Mouse (Mus musculus) MEL (cell line): ENCODE measurements around the gene Snorc. TPM values are rescaled to one million over a fixed set of nuclear protein-coding genes. Genes with fewer than 3 reads are reported as not detected.

Experiments
- DNase-seq: peaks from one replicate; pipeline ENCODE4 v3.0.0; 2011; ENCODE audit warnings: low read depth, low spot score
- H3K27ac ChIP-seq: 2 replicates; pipeline ENCODE4 v1.5.1; 2012; ENCODE audit warnings: low read depth, mild to moderate bottlenecking, control low read depth, low read length, moderate library complexity; ENCODE audit not compliant: control insufficient read depth
- H3K27me3 ChIP-seq, 2 experiments: fragments of 150-350 bp in 1 of 2; sonication (generic) in 1 of 2; 2 replicates each; pipeline ENCODE4 v1.6.1; 2012; ENCODE audit warnings: low read length in 2 of 2, mild to moderate bottlenecking in 2 of 2, improper control_type of control experiment in 1 of 2, moderate library complexity in 1 of 2; ENCODE audit not compliant: insufficient read depth in 2 of 2, control insufficient read depth in 1 of 2
- H3K36me3 ChIP-seq, 2 experiments: 2 replicates each; pipeline ENCODE4 v1.6.1; 2012 to 2014; ENCODE audit warnings: low read length in 2 of 2, improper control_type of control experiment in 1 of 2, inconsistent platforms in 1 of 2, mild to moderate bottlenecking in 1 of 2; ENCODE audit not compliant: insufficient read depth in 2 of 2, control insufficient read depth in 1 of 2
- H3K4me1 ChIP-seq, 2 experiments: fragments of 150-350 bp in 1 of 2; sonication (generic) in 1 of 2; 2 replicates each; pipeline ENCODE4 v1.6.1; 2012; ENCODE audit warnings: low read length in 2 of 2, improper control_type of control experiment in 1 of 2, mild to moderate bottlenecking in 1 of 2; ENCODE audit not compliant: insufficient read depth in 2 of 2, control insufficient read depth in 1 of 2
- H3K4me3 ChIP-seq, 2 experiments: fragments of 150-350 bp in 1 of 2; sonication (generic) in 1 of 2; 2 replicates each; pipeline ENCODE4 v1.5.1; 2012; ENCODE audit warnings: low read depth in 2 of 2, low read length in 2 of 2, mild to moderate bottlenecking in 2 of 2, moderate library complexity in 2 of 2, control low read depth in 1 of 2, improper control_type of control experiment in 1 of 2; ENCODE audit not compliant: control insufficient read depth in 1 of 2, insufficient read depth in 1 of 2
- H3K79me2 ChIP-seq: 2 replicates; pipeline ENCODE4 v1.6.1; 2012; ENCODE audit warnings: mild to moderate bottlenecking, low read length, moderate library complexity; ENCODE audit not compliant: control insufficient read depth, poor library complexity, insufficient read depth
- H3K9ac ChIP-seq: 2 replicates; pipeline ENCODE4 v1.6.1; 2012; ENCODE audit warnings: low read depth, mild to moderate bottlenecking, control low read depth, low read length, moderate library complexity; ENCODE audit not compliant: control insufficient read depth, poor library complexity, severe bottlenecking
- H3K9me3 ChIP-seq: fragments of 150-350 bp; sonication (generic); replicated peaks from 2 replicates; pipeline ENCODE4 v1.6.1; 2012; ENCODE audit warnings: mild to moderate bottlenecking, low read length, improper control_type of control experiment, moderate library complexity; ENCODE audit not compliant: insufficient read depth
- BHLHE40 ChIP-seq: IDR thresholded peaks from 2 replicates; pipeline ENCODE4 v1.6.1; 2012; ENCODE audit warnings: low read depth, mild to moderate bottlenecking, inconsistent platforms, low read length, improper control_type of control experiment, borderline replicate concordance
- CHD1 ChIP-seq: IDR thresholded peaks from 2 replicates; pipeline ENCODE4 v1.6.1; 2012; ENCODE audit warnings: low read depth, mild to moderate bottlenecking, inconsistent platforms, low read length, improper control_type of control experiment
- CTCF ChIP-seq, 3 experiments: IDR thresholded peaks in 2 of 3; conservative IDR thresholded peaks in 1 of 3; 2 replicates each; pipeline ENCODE4 v1.5.1; 2011 to 2012; ENCODE audit warnings: low read length in 3 of 3, low read depth in 2 of 3, mild to moderate bottlenecking in 2 of 3, improper control_type of control experiment in 1 of 3, inconsistent platforms in 1 of 3, mixed read lengths in 1 of 3, moderate library complexity in 1 of 3; ENCODE audit not compliant: control insufficient read depth in 1 of 3, insufficient read depth in 1 of 3, poor library complexity in 1 of 3, severe bottlenecking in 1 of 3
- E2F4 ChIP-seq: IDR thresholded peaks from 2 replicates; pipeline ENCODE4 v1.6.1; 2011; ENCODE audit warnings: low read depth, low read length, improper control_type of control experiment, borderline replicate concordance
- ELF1 ChIP-seq: IDR thresholded peaks from 2 replicates; pipeline ENCODE4 v1.6.1; 2014; ENCODE audit warnings: low read depth, mild to moderate bottlenecking, inconsistent platforms, low read length, improper control_type of control experiment, moderate library complexity
- EP300 ChIP-seq, 2 experiments: IDR thresholded peaks; 2 replicates each; pipeline ENCODE4 v1.6.1; 2011; ENCODE audit warnings: improper control_type of control experiment in 2 of 2, low read length in 2 of 2, low read depth in 1 of 2, mild to moderate bottlenecking in 1 of 2
- ETS1 ChIP-seq: IDR thresholded peaks from 2 replicates; pipeline ENCODE4 v1.6.1; 2012; ENCODE audit warnings: low read depth, mild to moderate bottlenecking, inconsistent platforms, low read length, improper control_type of control experiment, moderate library complexity
- GABPA ChIP-seq: IDR thresholded peaks from 2 replicates; pipeline ENCODE4 v1.6.1; 2012; ENCODE audit warnings: low read depth, mild to moderate bottlenecking, inconsistent platforms, low read length, improper control_type of control experiment, moderate library complexity
- HCFC1 ChIP-seq: IDR thresholded peaks from 2 replicates; pipeline ENCODE4 v1.6.1; 2012; ENCODE audit warnings: low read depth, mild to moderate bottlenecking, inconsistent platforms, low read length, improper control_type of control experiment, moderate library complexity
- JUND ChIP-seq: IDR thresholded peaks from 2 replicates; pipeline ENCODE4 v1.6.1; 2011; ENCODE audit warnings: low read depth, mild to moderate bottlenecking, improper control_type of control experiment, low read length
- MXI1 ChIP-seq: IDR thresholded peaks from 2 replicates; pipeline ENCODE4 v1.6.1; 2011; ENCODE audit warnings: mild to moderate bottlenecking, low read depth, low read length, improper control_type of control experiment
- MYB ChIP-seq: IDR thresholded peaks from 2 replicates; pipeline ENCODE4 v1.6.1; 2011; ENCODE audit warnings: mild to moderate bottlenecking, low read depth, low read length, improper control_type of control experiment
- POLR2A ChIP-seq, 2 experiments: IDR thresholded peaks; 2 replicates each; pipeline ENCODE4 v1.6.1; 2011 to 2012; ENCODE audit warnings: low read length in 2 of 2, mild to moderate bottlenecking in 2 of 2, control low read depth in 1 of 2, improper control_type of control experiment in 1 of 2, low read depth in 1 of 2, moderate library complexity in 1 of 2; ENCODE audit not compliant: control insufficient read depth in 1 of 2, insufficient read depth in 1 of 2, poor library complexity in 1 of 2
- POLR2AphosphoS5 ChIP-seq: IDR thresholded peaks from 2 replicates; pipeline ENCODE4 v1.6.1; 2012; ENCODE audit warnings: low read depth, borderline replicate concordance, mild to moderate bottlenecking, inconsistent platforms, low read length, moderate library complexity, mixed read lengths
- RAD21 ChIP-seq: IDR thresholded peaks from 2 replicates; pipeline ENCODE4 v1.6.1; 2011; ENCODE audit warnings: mild to moderate bottlenecking, low read depth, low read length, improper control_type of control experiment
- SIN3A ChIP-seq: IDR thresholded peaks from 2 replicates; pipeline ENCODE4 v1.6.1; 2012; ENCODE audit warnings: low read length, improper control_type of control experiment, inconsistent platforms
- TAL1 ChIP-seq: IDR thresholded peaks from 2 replicates; pipeline ENCODE4 v1.6.1; 2012; ENCODE audit warnings: mild to moderate bottlenecking, inconsistent platforms, low read length, moderate library complexity, mixed read lengths
- USF2 ChIP-seq, 2 experiments: IDR thresholded peaks; 2 replicates each; pipeline ENCODE4 v1.6.1; 2011 to 2012; ENCODE audit warnings: improper control_type of control experiment in 2 of 2, low read length in 2 of 2, borderline replicate concordance in 1 of 2, inconsistent platforms in 1 of 2, low read depth in 1 of 2, mild to moderate bottlenecking in 1 of 2; ENCODE audit not compliant: insufficient read depth in 1 of 2
- ZMIZ1 ChIP-seq: IDR thresholded peaks from 2 replicates; pipeline ENCODE4 v1.6.1; 2012; ENCODE audit warnings: low read depth, mild to moderate bottlenecking, inconsistent platforms, low read length, improper control_type of control experiment, moderate library complexity
- ZNF384 ChIP-seq: IDR thresholded peaks from 2 replicates; pipeline ENCODE4 v1.6.1; 2012; ENCODE audit warnings: low read depth, mild to moderate bottlenecking, inconsistent platforms, low read length, improper control_type of control experiment
- polyA plus RNA-seq, 2 experiments: library from polyadenylated mRNA; stranded (reverse) in 1 of 2; unstranded in 1 of 2; fragments of >175 nt in 1 of 2; fragments of >200 nt in 1 of 2; gene quantifications; 2 replicates each; pipeline versions ENCODE4 v1.2.1 to v1.2.4; 2012; ENCODE audit warnings: low replicate concordance in 2 of 2, low read depth in 1 of 2; ENCODE audit not compliant: insufficient read length in 2 of 2, insufficient read depth in 1 of 2, missing spikeins in 1 of 2
- total RNA-seq: library from RNA; depleted of rRNA; stranded (reverse); fragments of 300-350 nt; gene quantifications from 2 replicates; pipeline ENCODE4 v1.2.3, GENCODE M21; 2012

The Snorc gene
- total and polyA plus RNA-seq, 3 experiments = not detected

DNA sequence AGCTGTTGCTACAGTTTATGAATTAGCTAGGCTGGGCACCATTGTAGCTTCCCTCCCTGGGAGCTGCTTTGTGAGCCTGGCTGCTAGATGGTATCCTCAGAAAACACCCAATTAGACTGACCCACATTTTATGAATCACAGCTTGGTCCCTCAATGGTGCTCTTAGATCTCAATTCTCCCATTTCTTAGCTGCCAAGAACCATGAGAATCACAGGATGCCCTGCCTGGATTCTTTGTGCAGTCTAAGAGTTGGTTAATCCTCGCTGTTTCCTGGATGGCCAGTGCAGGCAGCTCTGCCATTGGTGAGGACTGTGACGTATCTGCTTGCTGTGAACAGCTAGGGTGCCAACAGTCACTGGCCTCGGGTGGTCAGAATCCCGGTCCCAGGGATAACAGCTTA is 23.5 kb downstream of the Snorc start:
- Histone ChIP-seq H3K4me3 (no peak overlapping the region), H3K27me3 (peaks cover 8 to 9% of the 10 kb centered on the region in 2 experiments), H3K9me3 (no peaks in the 10 kb centered on the region), H3K9ac (no peak overlapping the region), H3K4me1 (no peaks in the 10 kb centered on the region), H3K36me3 (no peaks in the 10 kb centered on the region), H3K79me2 (no peaks in the 10 kb centered on the region), H3K27ac (no peak overlapping the region)
- no peak for DNase-seq
- TF ChIP-seq EP300 (IDR thresholded peaks at IDR 0.05; ENCODE audit: low read depth in 1 of 2, low read length in 2 of 2) (no peak), RAD21 (no peak), JUND (no peak), E2F4 (no peak), USF2 (IDR thresholded peaks at IDR 0.05; ENCODE audit: borderline replicate concordance in 1 of 2, insufficient read depth in 1 of 2, low read depth in 1 of 2, low read length in 2 of 2) (no peak), POLR2AphosphoS5 (no peak), ETS1 (no peak), ZNF384 (no peak), SIN3A (no peak), BHLHE40 (no peak)
- TF ChIP-seq, all 39 proteins: peak for 0

DNA sequence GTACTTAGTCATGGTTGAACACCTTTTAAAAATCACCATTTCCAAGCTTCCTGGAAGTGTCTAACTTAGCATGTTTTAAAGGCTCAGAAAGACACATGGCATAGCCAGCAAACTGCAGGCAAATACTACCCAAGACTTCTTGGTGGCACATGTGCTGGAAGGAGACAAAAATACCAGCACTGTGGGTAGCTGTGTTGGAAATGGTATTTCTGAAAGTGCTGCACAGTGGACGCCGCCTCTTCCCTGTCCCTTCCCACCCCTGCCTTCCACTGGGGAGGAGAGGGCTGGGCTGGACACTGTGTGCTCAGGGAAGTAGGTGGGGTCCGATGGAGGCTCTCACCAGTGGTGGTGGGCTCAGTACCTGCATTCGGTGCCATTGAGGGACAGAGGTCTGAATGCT is 35.5 kb downstream of the Snorc start:
- H3K4me3 ChIP-seq = no peak overlapping the region
- no peak overlapping the region for H3K27ac ChIP-seq
- H3K36me3 ChIP-seq = no peaks in the 10 kb centered on the region
- peaks cover 3% of the 10 kb centered on the region in 2 experiments; a peak in 1 of 4 replicates for H3K27me3 ChIP-seq
- no peaks in the 10 kb centered on the region for H3K9me3 ChIP-seq
- H3K4me1 ChIP-seq = no peaks in the 10 kb centered on the region
- TF ChIP-seq CHD1 = no peak
- TF ChIP-seq MXI1 = no peak
- TF ChIP-seq BHLHE40 = no peak
- no peak for TF ChIP-seq POLR2A (IDR thresholded peaks at IDR 0.05; ENCODE audit: control insufficient read depth in 1 of 2, insufficient read depth in 1 of 2, low read depth in 1 of 2, low read length in 2 of 2, poor library complexity in 1 of 2)
- TF ChIP-seq GABPA = no peak
- no peak for TF ChIP-seq TAL1
- no peak for TF ChIP-seq CTCF (IDR thresholded peaks at IDR 0.05 in 2 of 3, conservative IDR thresholded peaks at IDR 0.05 in 1 of 3; ENCODE audit: control insufficient read depth in 1 of 3, insufficient read depth in 1 of 3, low read depth in 2 of 3, low read length in 3 of 3, poor library complexity in 1 of 3, severe bottlenecking in 1 of 3)
- no peak for TF ChIP-seq ZMIZ1
- no peak for TF ChIP-seq HCFC1
- no peak for TF ChIP-seq MYB
- no peak for TF ChIP-seq ELF1
- H3K79me2 ChIP-seq = no peaks in the 10 kb centered on the region
- no peak for DNase-seq
- H3K9ac ChIP-seq = no peak overlapping the region
